Mouse (Mus musculus) adrenal gland, postnatal 4 days (tissue): Measurements from ENCODE around the gene Clasp1. TPM values are rescaled to one million over a fixed set of nuclear protein-coding genes. Genes with fewer than 3 reads are reported as not detected.
"Not testable (repeated sequence)": the region's sequence is repeated elsewhere in the genome, so short reads cannot be mapped to it uniquely, and the experiment has no call there.

Source experiments
- DNase-seq, 2 experiments: peaks; one replicate each; pipeline ENCODE4 v3.0.0; 2021 to 2022; ENCODE audit warnings: low spot score in 2 of 2, mixed read lengths in 2 of 2
- total RNA-seq, 2 experiments: library from RNA; stranded (reverse); gene quantifications; 2 replicates each; pipeline ENCODE4 v1.2.3; 2021

Clasp1 gene
- total RNA-seq, 2 experiments from 2014 or later, result 61.6 to 74.2 TPM

- no peak for DNase-seq
Observed at GRCm38 (mm10) chr1:118567659-118568058, 178.8 kb downstream of the Clasp1 start.

GRCm38 (mm10) chr1:118580174-118580702, 191.4 kb downstream of the Clasp1 start:
- no peak for DNase-seq

GRCm38 (mm10) chr1:118581179-118581578, 192.3 kb downstream of the Clasp1 start:
- DNase-seq, result no peak

- no peak for DNase-seq
Observed at GRCm38 (mm10) chr1:118589721-118590120, 200.9 kb downstream of the Clasp1 start.

GRCm38 (mm10) chr1:118592933-118593332, 204.1 kb downstream of the Clasp1 start:
- no peak for DNase-seq

GRCm38 (mm10) chr1:118595395-118595794, 206.5 kb downstream of the Clasp1 start:
- DNase-seq, result no peak

GRCm38 (mm10) chr1:118597475-118598213, 208.8 kb downstream of the Clasp1 start:
- DNase-seq, result no peak

- DNase-seq, result no peak
Observed at GRCm38 (mm10) chr1:118598339-118598738, 209.5 kb downstream of the Clasp1 start.

GRCm38 (mm10) chr1:118613631-118614183, 224.8 kb downstream of the Clasp1 start:
- no peak for DNase-seq

GRCm38 (mm10) chr1:118621055-118621454, 232.2 kb downstream of the Clasp1 start:
- not testable (repeated sequence) for DNase-seq

GRCm38 (mm10) chr1:118622857-118623256, 234.0 kb downstream of the Clasp1 start:
- DNase-seq, result no peak

- no peak for DNase-seq
Observed at GRCm38 (mm10) chr1:118625461-118625860, 236.6 kb downstream of the Clasp1 start.

- no peak for DNase-seq
Observed at GRCm38 (mm10) chr1:118625921-118626320, 237.1 kb downstream of the Clasp1 start.

GRCm38 (mm10) chr1:118626452-118626851, 237.6 kb downstream of the Clasp1 start:
- DNase-seq, result no peak

GRCm38 (mm10) chr1:118627781-118628464, 239.1 kb downstream of the Clasp1 start, which contains the start of gene Tfcp2l1:
Tfcp2l1 (plus strand) TSS chr1:118627945.
- DNase-seq, result peak; percentile 37 to 55

GRCm38 (mm10) chr1:118633415-118633980, 244.6 kb downstream of the Clasp1 start:
- DNase-seq, result no peak

GRCm38 (mm10) chr1:118642296-118642999, 253.6 kb downstream of the Clasp1 start:
- DNase-seq, result no peak

GRCm38 (mm10) chr1:118643138-118643979, 254.5 kb downstream of the Clasp1 start:
- DNase-seq, result no peak

GRCm38 (mm10) chr1:118645701-118646100, 256.8 kb downstream of the Clasp1 start:
- no peak for DNase-seq

- no peak for DNase-seq
Observed at GRCm38 (mm10) chr1:118648015-118648414, 259.2 kb downstream of the Clasp1 start.
